Mouse (Mus musculus): ENCODE results near the gene Traf6. TPM values are rescaled to one million over a fixed set of nuclear protein-coding genes. Genes with fewer than 3 reads are reported as not detected.
A peak's percentile ranks its signal among the peaks of the same experiment; 100 is the strongest.

The Traf6 gene
- total and polyA plus RNA-seq, 3 experiments = 10.5 to 16.8 (median 14.0) TPM

- dilution Hi-C loops (cut with MboI; ENCODE audit: extremely low pct_ligation_motif_present, extremely low pct_unique_long_range_greater_than_20kb, low sequenced_read_pairs) = no loop called here
Observed at GRCm38 (mm10) chr2:101673547-101673946, 4.7 kb upstream of the Traf6 start.

GRCm38 (mm10) chr2:101679164-101679784 lies 1.0 kb downstream of the Traf6 start:
- in situ Hi-C loops (cut with MboI; ENCODE audit: low pct_ligation_motif_present, low pct_unique_long_range_greater_than_20kb, low sequenced_read_pairs) (no loop called here), dilution Hi-C loops (cut with MboI; ENCODE audit: extremely low pct_ligation_motif_present, extremely low pct_unique_long_range_greater_than_20kb, low sequenced_read_pairs) (no loop called here)
- peak overlapping the region; percentile 72 for H3K4me2 ChIP-seq (ENCODE audit: insufficient read depth, low read depth, poor library complexity, severe bottlenecking)

More at GRCm38 (mm10) chr2:101673547-101673946, 4.7 kb upstream of the Traf6 start:
- peaks cover 33% of the 10 kb centered on the region for H3K27me3 ChIP-seq (replicated peaks)
- in situ Hi-C loops (cut with MboI; ENCODE audit: low pct_ligation_motif_present, low pct_unique_long_range_greater_than_20kb, low sequenced_read_pairs) = no loop called here
- H3K4me2 ChIP-seq (ENCODE audit: insufficient read depth, low read depth, poor library complexity, severe bottlenecking) = no peak overlapping the region
- H3K9me3 ChIP-seq (replicated peaks; ENCODE audit: low read length) = no peaks in the 10 kb centered on the region
- no peaks in the 10 kb centered on the region for H3K79me2 ChIP-seq (replicated peaks; ENCODE audit: control insufficient read depth, extremely low read depth, insufficient read depth, poor library complexity, severe bottlenecking)
- H3K36me3 ChIP-seq (replicated peaks in 1 of 2; ENCODE audit: control insufficient read depth in 1 of 2, insufficient read depth in 1 of 2, low read length in 1 of 2) = no peaks in the 10 kb centered on the region
- TF ChIP-seq TBP (conservative IDR thresholded peaks at IDR 0.05; ENCODE audit: low read depth, low read length) (no peak), POLR2AphosphoS2 (IDR thresholded peaks at IDR 0.05; ENCODE audit: low read depth, low read length) (no peak), JUND (conservative IDR thresholded peaks at IDR 0.05; ENCODE audit: low read depth, low read length) (no peak), USF2 (conservative IDR thresholded peaks at IDR 0.05; ENCODE audit: low read depth, low read length) (no peak), ZKSCAN1 (IDR thresholded peaks at IDR 0.05; ENCODE audit: borderline replicate concordance, low read depth, low read length) (no peak), CHD1 (IDR thresholded peaks at IDR 0.05; ENCODE audit: low read depth, low read length) (no peak)
- no peak overlapping the region for H3K9ac ChIP-seq (ENCODE audit: insufficient read depth, low read depth)
- no peak for DNase-seq (ENCODE audit: extremely low read depth)
- H3K4me1 ChIP-seq (ENCODE audit: control insufficient read depth in 1 of 2, insufficient read depth in 2 of 2) = peaks cover 0 to 5% of the 10 kb centered on the region in 2 experiments; a peak in 1 of 4 replicates
- no peak overlapping the region for H3K4me3 ChIP-seq (replicated peaks in 1 of 3; ENCODE audit: low read depth in 2 of 3, low read length in 2 of 3, poor library complexity in 1 of 3)
- H3K27ac ChIP-seq (ENCODE audit: insufficient read depth, low read depth) = no peak overlapping the region

GRCm38 (mm10) chr2:101684421-101684820 lies 6.2 kb downstream of the Traf6 start:
- TF ChIP-seq POLR2AphosphoS2 (IDR thresholded peaks at IDR 0.05; ENCODE audit: low read depth, low read length) (no peak), MYC (IDR thresholded peaks at IDR 0.05; ENCODE audit: low read depth, low read length) (no peak), JUN (IDR thresholded peaks at IDR 0.05; ENCODE audit: insufficient read depth, low read depth, low read length) (no peak), SMC3 (IDR thresholded peaks at IDR 0.05; ENCODE audit: low read depth, low read length) (no peak), ZMIZ1 (IDR thresholded peaks at IDR 0.05; ENCODE audit: low read depth, low read length) (no peak), POLR2A (IDR thresholded peaks at IDR 0.05; ENCODE audit: low read depth, low read length) (no peak)
- peaks cover 38 to 73% of the 10 kb centered on the region in 2 experiments for H3K36me3 ChIP-seq (replicated peaks in 1 of 2; ENCODE audit: control insufficient read depth in 1 of 2, insufficient read depth in 1 of 2, low read length in 1 of 2)
- dilution Hi-C loops (cut with MboI; ENCODE audit: extremely low pct_ligation_motif_present, extremely low pct_unique_long_range_greater_than_20kb, low sequenced_read_pairs) (no loop called here), in situ Hi-C loops (cut with MboI; ENCODE audit: low pct_ligation_motif_present, low pct_unique_long_range_greater_than_20kb, low sequenced_read_pairs) (no loop called here)
- peaks cover 22% of the 10 kb centered on the region for H3K79me2 ChIP-seq (replicated peaks; ENCODE audit: control insufficient read depth, extremely low read depth, insufficient read depth, poor library complexity, severe bottlenecking)
- H3K4me1 ChIP-seq (ENCODE audit: control insufficient read depth in 1 of 2, insufficient read depth in 2 of 2) = peaks cover 0 to 14% of the 10 kb centered on the region in 2 experiments; a peak in 2 of 4 replicates
- H3K27ac ChIP-seq (ENCODE audit: insufficient read depth, low read depth) = no peak overlapping the region
- no peak overlapping the region for H3K4me3 ChIP-seq (replicated peaks in 1 of 3; ENCODE audit: low read depth in 2 of 3, low read length in 2 of 3, poor library complexity in 1 of 3)
- H3K9me3 ChIP-seq (replicated peaks; ENCODE audit: low read length) = no peaks in the 10 kb centered on the region
- no peak overlapping the region for H3K4me2 ChIP-seq (ENCODE audit: insufficient read depth, low read depth, poor library complexity, severe bottlenecking)
- H3K9ac ChIP-seq (ENCODE audit: insufficient read depth, low read depth) = no peak overlapping the region
- DNase-seq (ENCODE audit: extremely low read depth) = no peak
- H3K27me3 ChIP-seq (replicated peaks) = no peaks in the 10 kb centered on the region

More at GRCm38 (mm10) chr2:101679164-101679784, 1.0 kb downstream of the Traf6 start:
- peak overlapping the region; percentile 77 for H3K9ac ChIP-seq (ENCODE audit: insufficient read depth, low read depth)
- peaks cover 23% of the 10 kb centered on the region for H3K27me3 ChIP-seq (replicated peaks)
- TF ChIP-seq EP300 (IDR thresholded peaks at IDR 0.05; ENCODE audit: low read length) = no peak
- peak; percentile 72 for TF ChIP-seq ZNF384 (IDR thresholded peaks at IDR 0.05; ENCODE audit: low read depth, low read length)
- TF ChIP-seq USF1 (IDR thresholded peaks at IDR 0.05; ENCODE audit: low read depth, low read length) = peak; percentile 31
- no peaks in the 10 kb centered on the region for H3K9me3 ChIP-seq (replicated peaks; ENCODE audit: low read length)
- peak; percentile 21 for DNase-seq (ENCODE audit: extremely low read depth)
- peaks cover 0 to 14% of the 10 kb centered on the region in 2 experiments; a peak in 2 of 4 replicates for H3K4me1 ChIP-seq (ENCODE audit: control insufficient read depth in 1 of 2, insufficient read depth in 2 of 2)
- H3K79me2 ChIP-seq (replicated peaks; ENCODE audit: control insufficient read depth, extremely low read depth, insufficient read depth, poor library complexity, severe bottlenecking) = peaks cover 29% of the 10 kb centered on the region
- peaks cover 7 to 28% of the 10 kb centered on the region in 2 experiments for H3K36me3 ChIP-seq (replicated peaks in 1 of 2; ENCODE audit: control insufficient read depth in 1 of 2, insufficient read depth in 1 of 2, low read length in 1 of 2)
- no peak overlapping the region for H3K27ac ChIP-seq (ENCODE audit: insufficient read depth, low read depth)
- H3K4me3 ChIP-seq (replicated peaks in 1 of 3; ENCODE audit: low read depth in 2 of 3, low read length in 2 of 3, poor library complexity in 1 of 3) = peak overlapping the region; percentile 66 to 99 (median 87)
